Mouse (Mus musculus): ENCODE results near the gene Ube2d3. TPM values are rescaled to one million over a fixed set of nuclear protein-coding genes. Genes with fewer than 3 reads are reported as not detected.

The Ube2d3 gene
- total RNA-seq (2021): 100 to 1,000 TPM; 338 to 361 TPM

DNA sequence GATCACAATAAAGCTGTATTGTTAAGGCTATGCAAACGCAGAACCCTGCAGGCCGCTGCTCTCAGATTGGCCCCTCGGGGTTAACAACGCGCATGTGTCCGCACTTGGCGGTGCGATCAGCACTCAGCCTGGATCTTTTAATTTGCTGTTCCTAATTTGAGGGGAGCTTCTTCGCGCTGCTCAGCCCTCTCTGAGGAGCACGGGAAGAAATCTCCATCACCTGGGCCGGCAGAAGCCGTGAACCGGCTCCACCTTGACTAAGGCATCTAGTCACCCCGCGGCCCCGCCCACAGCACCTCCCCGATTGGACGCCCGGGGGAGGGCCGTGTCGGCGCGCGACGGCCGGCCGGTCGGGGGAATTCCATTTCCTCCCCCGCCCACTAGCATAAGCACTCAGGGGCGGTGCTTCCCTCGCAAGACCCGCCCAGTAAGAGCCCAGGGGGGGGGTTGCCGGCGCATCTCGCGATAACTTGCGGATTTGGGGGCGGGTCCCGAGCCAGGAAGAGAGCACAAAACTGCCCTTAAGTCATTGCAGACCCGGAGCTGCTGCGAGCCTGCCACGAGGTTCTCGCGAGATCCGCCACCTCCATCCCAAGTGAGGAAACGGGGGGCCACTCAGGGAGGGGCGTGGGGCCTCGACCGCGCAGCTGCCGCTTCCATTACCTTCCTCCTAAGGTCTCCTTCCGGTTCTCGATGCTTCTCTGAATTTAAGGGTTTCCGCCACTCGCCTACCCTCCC lies at the start of gene Ube2d3:
Ube2d3 (plus strand) TSS at position 392 of the 738 bp plus-strand sequence.
- DNase-seq (ENCODE audit: low spot score): peak; percentile 99
- intact Hi-C loops (cut with DNase I): loop anchor here (1.0 kb wide), 1 partner anchor 15 kb away; the partner anchor contains the start of gene Cisd2

DNA sequence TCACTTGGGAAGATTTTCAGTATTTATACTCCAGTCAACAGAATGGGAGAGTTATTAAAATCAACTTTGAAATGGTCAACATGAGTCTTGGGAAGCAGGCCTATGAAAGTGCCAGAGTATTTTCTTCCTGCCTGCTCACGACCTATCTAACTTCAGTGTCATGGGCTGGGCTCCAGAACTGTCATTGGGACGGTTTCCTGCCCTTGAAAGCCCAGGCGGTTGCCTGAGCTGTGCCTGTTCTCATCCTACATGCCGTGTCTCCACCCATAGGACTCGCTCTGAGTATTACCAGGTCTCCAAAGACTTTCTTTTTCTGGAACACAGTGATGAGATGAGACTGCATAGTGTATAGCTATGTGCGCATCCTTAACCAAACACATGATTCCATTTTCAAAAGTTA lies 44.8 kb upstream of the Ube2d3 start:
- intact Hi-C loops (cut with DNase I): no loop called here
- no peak for DNase-seq (ENCODE audit: low spot score)

GRCm38 (mm10) chr3:135395085-135395484 lies 42.9 kb upstream of the Ube2d3 start:
- intact Hi-C loops (cut with DNase I): no loop called here
- DNase-seq (ENCODE audit: low spot score): no peak

GRCm38 (mm10) chr3:135396081-135396480 lies 41.9 kb upstream of the Ube2d3 start:
- DNase-seq (ENCODE audit: low spot score): no peak
- intact Hi-C loops (cut with DNase I): no loop called here

- DNase-seq (ENCODE audit: low spot score): no peak
- intact Hi-C loops (cut with DNase I): no loop called here
These were observed 40.8 kb upstream of the Ube2d3 start for GRCm38 (mm10) chr3:135397112-135397511.

- intact Hi-C loops (cut with DNase I): loop anchor here (2.0 to 5.0 kb wide), 6 partner anchors 55 to 329 kb away; no protein-coding TSS in a partner anchor
These were observed 35.7 kb upstream of the Ube2d3 start for GRCm38 (mm10) chr3:135402201-135402658.

GRCm38 (mm10) chr3:135403211-135403610 lies 34.7 kb upstream of the Ube2d3 start:
- DNase-seq (ENCODE audit: low spot score): no peak
- intact Hi-C loops (cut with DNase I): loop anchor here (2.0 to 5.0 kb wide), 6 partner anchors 54 to 328 kb away; no protein-coding TSS in a partner anchor

More at GRCm38 (mm10) chr3:135402201-135402658, 35.7 kb upstream of the Ube2d3 start:
- DNase-seq (ENCODE audit: low spot score): peak; percentile 66

DNA sequence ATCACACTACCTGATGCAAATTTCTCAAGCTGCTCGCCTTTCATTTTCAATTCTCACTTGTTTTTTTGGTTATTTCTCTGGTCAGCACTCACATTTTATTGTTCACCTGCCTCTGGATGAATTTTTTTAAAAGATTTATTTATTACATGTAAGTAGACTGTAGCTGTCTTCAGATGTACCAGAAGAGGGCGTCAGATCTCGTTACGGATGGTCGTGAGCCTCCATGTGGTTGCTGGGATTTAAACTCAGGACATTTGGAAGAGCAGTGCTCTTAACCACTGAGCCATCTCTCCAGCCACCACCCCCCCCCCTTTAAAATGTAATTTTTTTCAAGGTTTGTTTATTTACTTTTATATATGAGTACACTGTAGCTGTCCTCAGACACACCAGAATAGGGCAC lies 34.1 kb upstream of the Ube2d3 start:
- intact Hi-C loops (cut with DNase I): loop anchor here (2.0 to 5.0 kb wide), 6 partner anchors 53 to 327 kb away; no protein-coding TSS in a partner anchor
- no peak for DNase-seq (ENCODE audit: low spot score)

DNA sequence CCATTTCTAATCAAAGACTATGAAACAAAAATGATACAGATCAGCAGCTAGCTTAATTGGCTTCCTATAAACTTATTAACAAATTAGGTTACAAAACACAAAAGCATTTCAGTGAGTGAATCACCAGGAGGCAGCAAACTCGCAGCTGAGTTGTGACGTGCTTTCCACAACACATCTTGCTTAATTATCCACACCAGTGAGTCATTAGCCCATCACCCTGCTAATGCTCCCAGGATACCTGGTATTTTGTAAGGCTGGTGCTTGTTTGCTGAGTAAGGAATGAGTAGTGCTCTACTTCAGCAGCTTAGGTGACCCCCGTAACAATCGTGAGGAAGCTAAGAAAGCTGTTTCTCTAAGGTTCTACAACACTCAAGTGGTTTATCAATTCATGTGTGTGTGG lies 33.4 kb upstream of the Ube2d3 start:
- no peak for DNase-seq (ENCODE audit: low spot score)
- intact Hi-C loops (cut with DNase I): loop anchor here (5.0 kb wide), 4 partner anchors 53 to 178 kb away; no protein-coding TSS in a partner anchor

- intact Hi-C loops (cut with DNase I): no loop called here
These were observed 30.6 kb upstream of the Ube2d3 start for GRCm38 (mm10) chr3:135407351-135407750.

GRCm38 (mm10) chr3:135409219-135409618 lies 28.7 kb upstream of the Ube2d3 start:
- DNase-seq (ENCODE audit: low spot score): no peak
- intact Hi-C loops (cut with DNase I): no loop called here

More at GRCm38 (mm10) chr3:135407351-135407750, 30.6 kb upstream of the Ube2d3 start:
- no peak for DNase-seq (ENCODE audit: low spot score)

DNA sequence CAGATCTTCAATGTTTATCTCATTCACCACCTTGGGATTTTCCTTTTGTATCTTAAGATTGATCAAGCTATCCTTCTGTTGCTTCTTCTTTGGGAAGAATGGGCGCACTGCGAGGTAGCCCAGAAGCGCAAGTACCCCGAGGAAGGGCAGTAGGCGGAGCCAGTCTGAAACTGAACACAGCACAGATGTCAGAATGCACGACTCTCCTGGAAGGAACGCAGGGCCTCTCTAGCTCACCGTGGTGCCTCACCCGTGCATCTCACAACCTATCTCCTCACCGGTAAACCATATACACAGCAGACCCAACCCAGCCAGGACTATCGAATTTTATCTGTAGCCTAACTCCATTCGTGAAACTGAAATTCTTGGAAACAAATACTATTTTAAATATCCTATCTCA lies 26.9 kb upstream of the Ube2d3 start:
- DNase-seq (ENCODE audit: low spot score): no peak
- intact Hi-C loops (cut with DNase I): no loop called here

- intact Hi-C loops (cut with DNase I): no loop called here
- DNase-seq (ENCODE audit: low spot score): peak; percentile 32
These were observed 26.1 kb upstream of the Ube2d3 start for GRCm38 (mm10) chr3:135411824-135412223.

DNA sequence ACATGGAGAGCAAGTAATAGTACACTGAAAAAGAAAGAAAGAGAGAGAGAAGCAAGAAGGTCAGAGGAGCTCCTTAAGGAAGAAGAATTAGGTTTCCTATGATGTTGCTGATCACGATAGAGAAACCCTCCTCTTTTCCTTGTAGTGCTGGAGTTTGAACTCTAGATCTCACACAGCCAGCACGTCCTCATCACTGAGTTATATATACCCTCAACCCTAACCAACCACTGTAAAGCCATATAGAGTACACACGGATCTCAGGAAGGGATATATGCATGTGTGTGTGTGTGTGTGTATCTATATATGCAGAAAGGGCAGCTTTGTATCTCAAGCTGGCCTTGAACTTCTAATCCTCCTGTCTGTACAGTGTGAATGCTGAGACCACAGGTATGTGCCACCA lies 20.7 kb upstream of the Ube2d3 start:
- intact Hi-C loops (cut with DNase I): no loop called here
- no peak for DNase-seq (ENCODE audit: low spot score)

DNA sequence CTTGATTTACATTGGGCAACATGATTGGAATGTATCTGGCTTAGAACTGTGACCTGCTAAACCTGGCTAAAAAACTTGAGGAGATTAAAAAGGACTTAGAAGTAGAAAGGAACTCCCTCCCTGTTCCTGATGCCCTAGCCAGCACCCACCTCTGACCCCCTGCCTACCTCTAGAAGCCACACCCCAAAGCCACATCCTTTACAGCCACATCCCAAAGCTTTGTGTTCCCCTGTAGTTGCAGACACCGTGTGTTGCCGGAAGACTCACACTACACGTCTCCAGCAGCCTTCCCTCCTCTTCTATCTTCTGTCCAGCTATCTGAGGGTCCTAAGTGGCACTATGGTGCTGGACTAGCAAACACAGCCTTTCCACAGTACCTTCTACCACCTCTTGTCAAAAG lies 20.1 kb upstream of the Ube2d3 start:
- intact Hi-C loops (cut with DNase I): no loop called here
- no peak for DNase-seq (ENCODE audit: low spot score)

- intact Hi-C loops (cut with DNase I): loop anchor here (5.0 kb wide), 1 partner anchor 272 kb away; the partner anchor contains the start of gene Nfkb1
- no peak for DNase-seq (ENCODE audit: low spot score)
These were observed 17.2 kb upstream of the Ube2d3 start for GRCm38 (mm10) chr3:135420542-135421309.

DNA sequence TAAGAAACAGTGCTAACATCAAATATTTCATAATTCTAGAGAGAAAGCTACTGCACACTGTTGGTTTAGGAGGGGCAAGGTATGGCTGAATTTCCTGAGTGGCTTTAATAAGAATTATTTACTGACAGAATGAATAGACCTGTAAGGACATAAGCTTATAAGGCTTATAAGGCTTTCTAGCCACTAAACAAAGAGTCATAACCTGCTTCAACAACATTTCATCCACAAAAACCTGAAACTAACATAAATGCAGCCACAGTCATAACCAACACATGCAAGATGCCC lies 16.7 kb upstream of the Ube2d3 start:
- intact Hi-C loops (cut with DNase I): loop anchor here (5.0 kb wide), 1 partner anchor 271 kb away; the partner anchor contains the start of gene Nfkb1
- DNase-seq (ENCODE audit: low spot score): no peak

GRCm38 (mm10) chr3:135422232-135422855 lies 15.6 kb upstream of the Ube2d3 start:
- intact Hi-C loops (cut with DNase I): loop anchor here (5.0 kb wide), 1 partner anchor 270 kb away; the partner anchor contains the start of gene Nfkb1
- DNase-seq (ENCODE audit: low spot score): no peak

DNA sequence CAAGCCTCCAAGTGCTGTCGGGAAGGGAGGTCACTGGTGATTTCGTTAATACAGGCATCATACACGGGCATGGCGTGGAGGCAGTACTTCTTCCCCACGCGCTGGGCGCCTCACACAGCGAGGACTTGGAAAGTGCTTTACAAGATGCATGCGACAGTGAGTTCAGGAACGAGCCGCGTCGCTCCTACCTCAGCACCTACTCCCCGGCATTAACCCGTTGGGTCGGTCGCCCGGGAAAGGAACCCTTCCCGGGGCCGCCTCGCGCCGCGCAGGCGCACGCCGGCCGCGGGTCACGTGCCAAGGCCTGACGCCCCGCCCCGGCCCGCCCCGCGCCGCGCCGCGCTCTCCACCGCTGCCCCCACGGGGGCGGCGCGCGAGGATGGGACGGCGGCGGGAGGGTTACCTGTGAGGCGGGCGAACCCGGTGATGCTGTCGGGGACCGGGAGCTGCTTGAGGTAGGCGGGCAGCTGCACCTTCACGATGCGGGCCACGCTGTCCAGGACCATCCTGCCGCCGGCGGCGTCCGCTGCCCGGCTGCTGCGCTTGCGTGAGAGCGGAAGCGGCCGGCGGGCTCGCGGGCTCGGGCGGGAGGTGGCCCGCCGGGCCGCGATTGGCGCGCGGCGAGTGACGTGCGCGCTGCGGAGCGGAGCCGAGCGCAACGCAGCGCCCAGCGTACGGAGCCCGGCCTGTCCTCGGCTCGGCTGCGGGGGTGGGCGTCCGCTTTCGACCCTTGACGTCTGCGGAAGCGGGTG lies 14.9 kb upstream of the Ube2d3 start:
- intact Hi-C loops (cut with DNase I): loop anchor here (1.0 to 5.0 kb wide), 2 partner anchors 15 to 269 kb away; partner anchors contain the start of genes Nfkb1 and Ube2d3
- peak; percentile 80 for DNase-seq (ENCODE audit: low spot score)

All from heart, postnatal 25 days (tissue).